ENCODE assay signal across 18 mouse cellular contexts in the genomic region with DNA sequence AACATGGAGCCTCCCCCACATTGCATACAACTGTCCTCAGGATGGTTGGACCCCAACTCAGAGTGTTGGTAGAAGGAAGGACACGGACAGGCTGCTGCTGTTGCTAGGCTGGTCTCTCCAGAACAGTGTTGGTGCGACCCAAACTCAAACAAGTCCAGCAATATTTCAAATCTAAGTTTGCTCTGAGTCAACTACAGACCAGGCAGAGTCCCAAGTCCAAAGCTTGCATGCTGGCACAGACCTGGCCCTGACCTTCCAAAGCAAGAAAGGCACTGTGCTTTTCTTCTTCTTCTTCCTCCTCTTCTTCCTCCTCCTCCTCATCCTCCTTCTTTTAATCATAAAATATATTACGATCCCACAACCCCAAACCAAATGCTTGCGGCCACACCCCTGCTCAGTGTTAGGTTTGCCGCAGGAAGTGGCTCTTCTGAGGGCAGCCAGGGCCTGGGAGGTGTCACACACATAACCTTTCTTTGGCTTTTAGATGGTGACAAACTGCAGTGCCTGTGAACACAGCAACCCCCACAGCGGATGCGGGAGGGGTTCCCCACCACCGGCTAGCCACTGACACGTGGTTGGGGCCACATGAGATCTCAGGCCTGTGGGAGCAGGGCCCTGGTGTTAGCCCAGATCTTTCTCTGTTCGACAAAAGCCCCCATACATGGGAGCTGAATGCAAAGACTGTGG. TPM values are rescaled to one million over a fixed set of nuclear protein-coding genes. Genes with fewer than 3 reads are reported as not detected.
A peak's percentile ranks its signal among the peaks of the same experiment; 100 is the strongest.
DNase-seq lines count a peak whose midpoint lies in the region; ATAC-seq and TF ChIP-seq lines count a peak whose summit lies in the region.
"Had no signal": no experiment of that assay in that cellular context is flagged by ENCODE, and none has a peak within 500 bp of the region (broad histone marks: within the 10 kb centered on the region; RNA-seq: fewer than 3 reads in every experiment).

No protein-coding gene starts in this region.

- intact Hi-C loops in gastrocnemius, postnatal 14 days (cut with DNase I; ENCODE audit: low total_unique reads) = no loop called here

- no peaks in the 10 kb centered on the region for H3K36me3 ChIP-seq in liver, embryonic 11.5 days (ENCODE audit: control insufficient read depth, insufficient read depth, low read length)
- H3K36me3 ChIP-seq in intestine, embryonic 15.5 days = no peaks in the 10 kb centered on the region
- no peaks in the 10 kb centered on the region for H3K36me3 ChIP-seq in liver, postnatal 0 days (replicated peaks; ENCODE audit: insufficient read depth, low read length)
- H3K36me3 ChIP-seq in midbrain, embryonic 15.5 days (replicated peaks) = no peaks in the 10 kb centered on the region
- H3K36me3 ChIP-seq: embryonic facial prominence, embryonic 12.5 days; limb, embryonic 13.5 days; midbrain, embryonic 13.5 days; neural tube, embryonic 13.5 days had no signal

- peak; percentile 17 for DNase-seq in liver
- DNase-seq in liver, embryonic 11.5 days (ENCODE audit: low spot score) = no peak
- DNase-seq in liver, postnatal 0 days = no peak
- DNase-seq in thymus, postnatal 25 days = peak; percentile 29
- no peak for DNase-seq in heart, postnatal 4 days
- no peak for DNase-seq in gastrocnemius, postnatal 14 days
- DNase-seq: adrenal gland, postnatal 10 days; cerebellum, adult 9-10 months; kidney, postnatal 36 days; lung, postnatal 14 days had no signal

- H3K27ac ChIP-seq in liver, embryonic 11.5 days (ENCODE audit: low read depth, low read length) = no peak overlapping the region
- no peak overlapping the region for H3K27ac ChIP-seq in intestine, embryonic 15.5 days
- H3K27ac ChIP-seq in liver, postnatal 0 days (ENCODE audit: low read depth) = peak overlapping the region; percentile 74
- H3K27ac ChIP-seq in midbrain, embryonic 15.5 days = no peak overlapping the region
- H3K27ac ChIP-seq: embryonic facial prominence, embryonic 12.5 days; limb, embryonic 13.5 days; midbrain, embryonic 13.5 days; neural tube, embryonic 13.5 days had no signal

- H3K9me3 ChIP-seq in liver, embryonic 11.5 days (ENCODE audit: control insufficient read depth, low read length) = no peaks in the 10 kb centered on the region
- H3K9me3 ChIP-seq in intestine, embryonic 15.5 days = no peaks in the 10 kb centered on the region
- no peaks in the 10 kb centered on the region for H3K9me3 ChIP-seq in liver, postnatal 0 days (ENCODE audit: low read length)
- H3K9me3 ChIP-seq in midbrain, embryonic 15.5 days = no peaks in the 10 kb centered on the region
- H3K9me3 ChIP-seq: embryonic facial prominence, embryonic 12.5 days; limb, embryonic 13.5 days; midbrain, embryonic 13.5 days; neural tube, embryonic 13.5 days had no signal

- no peaks in the 10 kb centered on the region for H3K27me3 ChIP-seq in liver, embryonic 11.5 days (replicated peaks; ENCODE audit: control insufficient read depth, insufficient read depth, low read length)
- no peaks in the 10 kb centered on the region for H3K27me3 ChIP-seq in intestine, embryonic 15.5 days (replicated peaks)
- H3K27me3 ChIP-seq in liver, postnatal 0 days (ENCODE audit: insufficient read depth, low read length) = no peaks in the 10 kb centered on the region
- no peaks in the 10 kb centered on the region for H3K27me3 ChIP-seq in midbrain, embryonic 15.5 days (replicated peaks)
- H3K27me3 ChIP-seq: embryonic facial prominence, embryonic 12.5 days; limb, embryonic 13.5 days; midbrain, embryonic 13.5 days had no signal

- WGBS in liver, embryonic 11.5 days = 72% methylated on average over 10 of the region's 10 CpGs
- 53% methylated on average over 10 of the region's 10 CpGs for WGBS in intestine, embryonic 15.5 days
- 42% methylated on average over 10 of the region's 10 CpGs for WGBS in liver, postnatal 0 days (ENCODE audit: insufficient replicate concordance)
- 89% methylated on average over 10 of the region's 10 CpGs for WGBS in midbrain, embryonic 15.5 days

- no peak for ATAC-seq in liver, embryonic 11.5 days (replicated peaks; ENCODE audit: low FRiP score)
- peak; percentile 68 for ATAC-seq in intestine, embryonic 15.5 days
- ATAC-seq in liver, postnatal 0 days = peak; percentile 78
- ATAC-seq in midbrain, embryonic 15.5 days (replicated peaks) = no peak
- ATAC-seq: midbrain, embryonic 13.5 days had no signal

- TF ChIP-seq EP300 in liver, postnatal 0 days (IDR thresholded peaks at IDR 0.05; ENCODE audit: low read depth) = no peak

- TF ChIP-seq CTCF in liver, postnatal 0 days (IDR thresholded peaks at IDR 0.05; ENCODE audit: low read depth) = no peak

- no peak overlapping the region for H3K4me2 ChIP-seq in liver, embryonic 11.5 days
- H3K4me2 ChIP-seq in intestine, embryonic 15.5 days (replicated peaks) = no peak overlapping the region
- H3K4me2 ChIP-seq in liver, postnatal 0 days (ENCODE audit: low read depth, low read length) = no peak overlapping the region
- H3K4me2 ChIP-seq in midbrain, embryonic 15.5 days = no peak overlapping the region
- H3K4me2 ChIP-seq: embryonic facial prominence, embryonic 12.5 days; limb, embryonic 13.5 days; midbrain, embryonic 13.5 days; neural tube, embryonic 13.5 days had no signal

- H3K4me1 ChIP-seq in liver, embryonic 11.5 days (replicated peaks; ENCODE audit: control insufficient read depth, insufficient read depth, low read length) = no peaks in the 10 kb centered on the region
- H3K4me1 ChIP-seq in intestine, embryonic 15.5 days (replicated peaks) = peaks cover 7% of the 10 kb centered on the region; the same call in 1 of the 2 replicates
- H3K4me1 ChIP-seq in liver, postnatal 0 days (ENCODE audit: insufficient read depth) = peaks cover 7% of the 10 kb centered on the region; the same call in 1 of the 2 replicates
- no peaks in the 10 kb centered on the region for H3K4me1 ChIP-seq in midbrain, embryonic 15.5 days
- H3K4me1 ChIP-seq: midbrain, embryonic 13.5 days had no signal

- no peak overlapping the region for H3K9ac ChIP-seq in liver, embryonic 11.5 days (ENCODE audit: low read depth, low read length)
- no peak overlapping the region for H3K9ac ChIP-seq in intestine, embryonic 15.5 days
- no peak overlapping the region for H3K9ac ChIP-seq in liver, postnatal 0 days (replicated peaks)
- H3K9ac ChIP-seq in midbrain, embryonic 15.5 days = no peak overlapping the region
- H3K9ac ChIP-seq: embryonic facial prominence, embryonic 12.5 days; limb, embryonic 13.5 days; midbrain, embryonic 13.5 days; neural tube, embryonic 13.5 days had no signal

- H3K4me3 ChIP-seq in liver, embryonic 11.5 days (ENCODE audit: low read depth, low read length) = no peak overlapping the region
- H3K4me3 ChIP-seq in intestine, embryonic 15.5 days (replicated peaks) = no peak overlapping the region
- no peak overlapping the region for H3K4me3 ChIP-seq in liver, postnatal 0 days (ENCODE audit: low read depth, low read length)
- no peak overlapping the region for H3K4me3 ChIP-seq in midbrain, embryonic 15.5 days
- H3K4me3 ChIP-seq: embryonic facial prominence, embryonic 12.5 days; limb, embryonic 13.5 days; midbrain, embryonic 13.5 days; neural tube, embryonic 13.5 days had no signal

RNA-seq across cellular contexts. Expression of a gene that starts 40.2 kb away (rescaled TPM):
- polyA plus RNA-seq in liver, embryonic 11.5 days (2014; fragmentation: Nextera tagmentation; extraction: Ambion mirVana) = not detected in 2 replicates
- not detected in 2 replicates for polyA plus RNA-seq in intestine, embryonic 15.5 days (2015; fragmentation: Nextera tagmentation; extraction: Ambion mirVana)
- polyA plus RNA-seq in liver, postnatal 0 days (2015; fragmentation: Nextera tagmentation; extraction: Ambion mirVana) = not detected in 2 replicates
- not detected for total RNA-seq in heart, postnatal 4 days (2021)
- not detected for total RNA-seq in gastrocnemius, postnatal 14 days (2021)
- not detected in 2 replicates for polyA plus RNA-seq in midbrain, embryonic 15.5 days (2015; fragmentation: Nextera tagmentation; extraction: Ambion mirVana)
- total RNA-seq: adrenal gland, postnatal 10 days; heart, adult 8-10 months; heart, postnatal 25 days had no signal
- polyA plus RNA-seq: embryonic facial prominence, embryonic 12.5 days; limb, embryonic 13.5 days; midbrain, embryonic 13.5 days; neural tube, embryonic 13.5 days had no signal

Comparison
In these comparisons a context has a peak if more than half of its experiments do, and no peak if none do; other contexts are left out.
1. DNase-seq: peak in liver (single experiment) and thymus, postnatal 25 days (single experiment); none in liver, embryonic 11.5 days (single experiment), liver, postnatal 0 days (single experiment), heart, postnatal 4 days (single experiment) and gastrocnemius, postnatal 14 days (single experiment).
2. ATAC-seq: peak in intestine, embryonic 15.5 days (single experiment) and liver, postnatal 0 days (single experiment); none in liver, embryonic 11.5 days (single experiment) and midbrain, embryonic 15.5 days (single experiment).